Mouse (Mus musculus): ENCODE results near the gene Ttc36. TPM values are rescaled to one million over a fixed set of nuclear protein-coding genes. Genes with fewer than 3 reads are reported as not detected.

The Ttc36 gene
- 1 to 10 TPM in 1 of 2 experiments, under 1 TPM in 1; 0.54 to 1.1 TPM for total RNA-seq (2021)
- long read RNA-seq, experiment 1 = 0 reads
- long read RNA-seq, experiment 2 = 0 reads

- TF ChIP-seq CTCF (IDR thresholded peaks at IDR 0.05) = no peak
- DNase-seq (ENCODE audit: extremely low spot score in 1 of 2, low spot score in 2 of 2) = no peak
- no peak within 1 kb of the TSS for H3K4me3 ChIP-seq
- no peak within 1 kb of the TSS for H3K27ac ChIP-seq
- intact Hi-C loops (cut with DNase I) = no loop called here
These were observed at the start of gene Ttc36 for GRCm38 (mm10) chr9:44802808-44803450. Ttc36 (minus strand) TSS chr9:44803072.

GRCm38 (mm10) chr9:44847446-44847845 lies 44.6 kb upstream of the Ttc36 start:
- H3K4me3 ChIP-seq = no peak overlapping the region
- intact Hi-C loops (cut with DNase I) = no loop called here
- H3K27ac ChIP-seq = no peak overlapping the region
- TF ChIP-seq CTCF (IDR thresholded peaks at IDR 0.05) = no peak
- DNase-seq (ENCODE audit: extremely low spot score in 1 of 2, low spot score in 2 of 2) = no peak

GRCm38 (mm10) chr9:44841241-44841640 lies 38.4 kb upstream of the Ttc36 start:
- no peak for DNase-seq (ENCODE audit: extremely low spot score in 1 of 2, low spot score in 2 of 2)
- H3K27ac ChIP-seq = no peak overlapping the region
- intact Hi-C loops (cut with DNase I) = no loop called here
- no peak overlapping the region for H3K4me3 ChIP-seq
- TF ChIP-seq CTCF (IDR thresholded peaks at IDR 0.05) = peak; percentile 66

GRCm38 (mm10) chr9:44836439-44836838 lies 33.6 kb upstream of the Ttc36 start:
- peak; percentile 84 for TF ChIP-seq CTCF (IDR thresholded peaks at IDR 0.05)
- intact Hi-C loops (cut with DNase I) = loop anchor here (5.0 kb wide), 2 partner anchors 86 to 131 kb away; partner anchors contain the start of genes Atp5l and Ube4a
- DNase-seq (ENCODE audit: extremely low spot score in 1 of 2, low spot score in 2 of 2) = peak; percentile 57 to 77
- Histone ChIP-seq H3K27ac (no peak overlapping the region), H3K4me3 (no peak overlapping the region)

- Histone ChIP-seq H3K4me3 (no peak overlapping the region), H3K27ac (no peak overlapping the region)
- intact Hi-C loops (cut with DNase I) = no loop called here
- DNase-seq (ENCODE audit: extremely low spot score in 1 of 2, low spot score in 2 of 2) = no peak
- no peak for TF ChIP-seq CTCF (IDR thresholded peaks at IDR 0.05)
These were observed 29.5 kb upstream of the Ttc36 start for GRCm38 (mm10) chr9:44832356-44832755.

GRCm38 (mm10) chr9:44830506-44830905 lies 27.6 kb upstream of the Ttc36 start:
- intact Hi-C loops (cut with DNase I) = no loop called here
- no peak for TF ChIP-seq CTCF (IDR thresholded peaks at IDR 0.05)

GRCm38 (mm10) chr9:44828944-44829343 lies 26.1 kb upstream of the Ttc36 start:
- intact Hi-C loops (cut with DNase I) = no loop called here
- no peak for DNase-seq (ENCODE audit: extremely low spot score in 1 of 2, low spot score in 2 of 2)
- Histone ChIP-seq H3K27ac (no peak overlapping the region), H3K4me3 (no peak overlapping the region)
- TF ChIP-seq CTCF (IDR thresholded peaks at IDR 0.05) = no peak

More at GRCm38 (mm10) chr9:44830506-44830905, 27.6 kb upstream of the Ttc36 start:
- Histone ChIP-seq H3K4me3 (no peak overlapping the region), H3K27ac (no peak overlapping the region)
- no peak for DNase-seq (ENCODE audit: extremely low spot score in 1 of 2, low spot score in 2 of 2)

- Histone ChIP-seq H3K4me3 (no peak overlapping the region), H3K27ac (no peak overlapping the region)
- no peak for TF ChIP-seq CTCF (IDR thresholded peaks at IDR 0.05)
- no peak for DNase-seq (ENCODE audit: extremely low spot score in 1 of 2, low spot score in 2 of 2)
- intact Hi-C loops (cut with DNase I) = no loop called here
These were observed 23.8 kb upstream of the Ttc36 start for GRCm38 (mm10) chr9:44826660-44827059.

- intact Hi-C loops (cut with DNase I) = loop anchor here (10.0 kb wide), 1 partner anchor 325 kb away; no protein-coding TSS in a partner anchor
- Histone ChIP-seq H3K4me3 (no peak overlapping the region), H3K27ac (no peak overlapping the region)
- no peak for TF ChIP-seq CTCF (IDR thresholded peaks at IDR 0.05)
- DNase-seq (ENCODE audit: extremely low spot score in 1 of 2, low spot score in 2 of 2) = no peak
These were observed 17.3 kb upstream of the Ttc36 start for GRCm38 (mm10) chr9:44819920-44820827.

- no peak overlapping the region for H3K4me3 ChIP-seq
- no peak for DNase-seq (ENCODE audit: extremely low spot score in 1 of 2, low spot score in 2 of 2)
- intact Hi-C loops (cut with DNase I) = loop anchor here (10.0 kb wide), 1 partner anchor 327 kb away; no protein-coding TSS in a partner anchor
- H3K27ac ChIP-seq = no peak overlapping the region
- TF ChIP-seq CTCF (IDR thresholded peaks at IDR 0.05) = no peak
These were observed 14.7 kb upstream of the Ttc36 start for GRCm38 (mm10) chr9:44817522-44817921.

GRCm38 (mm10) chr9:44814179-44814578 lies 11.3 kb upstream of the Ttc36 start:
- no peak overlapping the region for H3K27ac ChIP-seq

GRCm38 (mm10) chr9:44810316-44810715 lies 7.4 kb upstream of the Ttc36 start:
- intact Hi-C loops (cut with DNase I) = loop anchor here (10.0 kb wide), 1 partner anchor 334 kb away; no protein-coding TSS in a partner anchor
- Histone ChIP-seq H3K4me3 (no peak overlapping the region), H3K27ac (no peak overlapping the region)
- no peak for DNase-seq (ENCODE audit: extremely low spot score in 1 of 2, low spot score in 2 of 2)
- TF ChIP-seq CTCF (IDR thresholded peaks at IDR 0.05) = no peak

More at GRCm38 (mm10) chr9:44814179-44814578, 11.3 kb upstream of the Ttc36 start:
- intact Hi-C loops (cut with DNase I) = loop anchor here (10.0 kb wide), 1 partner anchor 331 kb away; no protein-coding TSS in a partner anchor
- H3K4me3 ChIP-seq = no peak overlapping the region
- no peak for DNase-seq (ENCODE audit: extremely low spot score in 1 of 2, low spot score in 2 of 2)
- no peak for TF ChIP-seq CTCF (IDR thresholded peaks at IDR 0.05)
